Mouse (Mus musculus) C2C12 (cell line): ENCODE measurements around the gene Disp3. TPM values are rescaled to one million over a fixed set of nuclear protein-coding genes. Genes with fewer than 3 reads are reported as not detected.

ENCODE experiments used
- H3K27me3 ChIP-seq: one replicate; pipeline ENCODE4 v1.6.1; 2011; ENCODE audit not compliant: control insufficient read depth, insufficient read depth, insufficient read length
- H3K36me3 ChIP-seq: one replicate; pipeline ENCODE4 v1.6.1; 2011; ENCODE audit not compliant: control insufficient read depth, insufficient read depth
- H3K4me3 ChIP-seq: one replicate; pipeline ENCODE4 v1.5.1; 2011; ENCODE audit warnings: mild to moderate bottlenecking, control low read depth; ENCODE audit not compliant: poor library complexity, insufficient read depth, severe bottlenecking
- H3K79me2 ChIP-seq: one replicate; pipeline ENCODE4 v1.6.1; 2011; ENCODE audit not compliant: control insufficient read depth, insufficient read depth
- H3K79me3 ChIP-seq: one replicate; pipeline ENCODE4 v1.6.1; 2011; ENCODE audit warnings: low read depth, control low read depth
- H3ac ChIP-seq: one replicate; pipeline ENCODE3; 2011; ENCODE audit warnings: low read depth; ENCODE audit not compliant: control insufficient read depth, insufficient read length
- CEBPB ChIP-seq: IDR thresholded peaks from one replicate; pipeline ENCODE4 v1.6.1; 2011; ENCODE audit warnings: low read depth, mild to moderate bottlenecking, control low read depth, moderate library complexity
- CTCF ChIP-seq: IDR thresholded peaks from one replicate; pipeline ENCODE4 v1.5.1; 2011; ENCODE audit not compliant: control insufficient read depth, insufficient read depth, insufficient read length
- FOSL1 ChIP-seq: IDR thresholded peaks from one replicate; pipeline ENCODE4 v1.8.0; 2011; ENCODE audit warnings: mild to moderate bottlenecking, low read length; ENCODE audit not compliant: poor library complexity, insufficient read depth, severe bottlenecking
- MAX ChIP-seq: IDR thresholded peaks from one replicate; pipeline ENCODE4 v1.6.1; 2011; ENCODE audit warnings: mild to moderate bottlenecking, control low read depth
- MYOD1 ChIP-seq: IDR thresholded peaks from one replicate; pipeline ENCODE4 v1.6.1; 2011; ENCODE audit warnings: low read depth; ENCODE audit not compliant: control insufficient read depth, insufficient read length
- MYOG ChIP-seq: IDR thresholded peaks from one replicate; pipeline ENCODE4 v1.6.1; 2011; ENCODE audit not compliant: control insufficient read depth, insufficient read length; ENCODE audit errors: extremely low read depth
- USF1 ChIP-seq: IDR thresholded peaks from one replicate; pipeline ENCODE4 v1.6.1; 2011; ENCODE audit warnings: low read depth, mild to moderate bottlenecking, control low read depth, moderate library complexity
- polyA plus RNA-seq: library from polyadenylated mRNA; unstranded; fragments of >200 nt; fragmentation: generic; extraction: Trizol; gene quantifications from one replicate; pipeline ENCODE4 v1.2.1, GENCODE M21; 2012; ENCODE audit warnings: missing spikeins

Disp3 gene
- polyA plus RNA-seq, 1 experiment: 0.04 TPM

GRCm38 (mm10) chr4:148238919-148239318, 48.8 kb downstream of the Disp3 start:
- H3K79me2 ChIP-seq: no peaks in the 10 kb centered on the region
- TF ChIP-seq CTCF: no peak
- no peak for TF ChIP-seq CEBPB
- no peak for TF ChIP-seq MYOG
- H3K4me3 ChIP-seq: no peak overlapping the region
- no peaks in the 10 kb centered on the region for H3K79me3 ChIP-seq
- no peaks in the 10 kb centered on the region for H3K36me3 ChIP-seq
- no peaks in the 10 kb centered on the region for H3K27me3 ChIP-seq
- no peak overlapping the region for H3ac ChIP-seq

- no peak overlapping the region for H3ac ChIP-seq
- no peak overlapping the region for H3K4me3 ChIP-seq
- H3K27me3 ChIP-seq: no peaks in the 10 kb centered on the region
- H3K36me3 ChIP-seq: no peaks in the 10 kb centered on the region
- H3K79me3 ChIP-seq: no peaks in the 10 kb centered on the region
- TF ChIP-seq MAX (no peak), FOSL1 (no peak), MYOD1 (no peak), MYOG (no peak), CTCF (no peak), USF1 (no peak), CEBPB (no peak)
- no peaks in the 10 kb centered on the region for H3K79me2 ChIP-seq
Measured at GRCm38 (mm10) chr4:148238218-148238617, 49.5 kb downstream of the Disp3 start.

- H3K27me3 ChIP-seq: no peaks in the 10 kb centered on the region
- TF ChIP-seq FOSL1: no peak
- no peak for TF ChIP-seq CTCF
- TF ChIP-seq CEBPB: no peak
- no peak for TF ChIP-seq MYOG
- no peak for TF ChIP-seq USF1
- TF ChIP-seq MAX: no peak
- TF ChIP-seq MYOD1: no peak
- H3K79me2 ChIP-seq: no peaks in the 10 kb centered on the region
Measured at GRCm38 (mm10) chr4:148236664-148237063, 51.1 kb downstream of the Disp3 start.

GRCm38 (mm10) chr4:148233061-148233460, 54.7 kb downstream of the Disp3 start:
- Histone ChIP-seq H3K36me3 (no peaks in the 10 kb centered on the region), H3K4me3 (no peak overlapping the region), H3K27me3 (no peaks in the 10 kb centered on the region), H3K79me3 (no peaks in the 10 kb centered on the region), H3ac (no peak overlapping the region), H3K79me2 (no peaks in the 10 kb centered on the region)
- TF ChIP-seq FOSL1 (no peak), CEBPB (no peak), USF1 (no peak), MAX (no peak), MYOG (no peak), MYOD1 (no peak), CTCF (no peak)

More at GRCm38 (mm10) chr4:148236664-148237063, 51.1 kb downstream of the Disp3 start:
- no peak overlapping the region for H3ac ChIP-seq
- no peaks in the 10 kb centered on the region for H3K36me3 ChIP-seq
- no peak overlapping the region for H3K4me3 ChIP-seq
- no peaks in the 10 kb centered on the region for H3K79me3 ChIP-seq

- H3K36me3 ChIP-seq: no peaks in the 10 kb centered on the region
- TF ChIP-seq MAX (no peak), USF1 (no peak), CEBPB (no peak), CTCF (no peak), MYOG (no peak), FOSL1 (no peak), MYOD1 (no peak)
- no peak overlapping the region for H3K4me3 ChIP-seq
- no peak overlapping the region for H3ac ChIP-seq
- no peaks in the 10 kb centered on the region for H3K27me3 ChIP-seq
- no peaks in the 10 kb centered on the region for H3K79me2 ChIP-seq
- H3K79me3 ChIP-seq: no peaks in the 10 kb centered on the region
Measured at GRCm38 (mm10) chr4:148232615-148233014, 55.1 kb downstream of the Disp3 start.

GRCm38 (mm10) chr4:148232124-148232523, 55.6 kb downstream of the Disp3 start:
- Histone ChIP-seq H3K79me2 (no peaks in the 10 kb centered on the region), H3K79me3 (no peaks in the 10 kb centered on the region), H3K36me3 (no peaks in the 10 kb centered on the region), H3K4me3 (no peak overlapping the region), H3ac (no peak overlapping the region), H3K27me3 (no peaks in the 10 kb centered on the region)
- no peak for TF ChIP-seq MAX
- no peak for TF ChIP-seq MYOD1
- no peak for TF ChIP-seq USF1
- TF ChIP-seq CEBPB: no peak
- TF ChIP-seq FOSL1: no peak
- TF ChIP-seq CTCF: no peak
- no peak for TF ChIP-seq MYOG
